Mouse (Mus musculus) liver, embryonic 14.5 days (tissue): Measurements from ENCODE around the gene D930007J09Rik. TPM values are rescaled to one million over a fixed set of nuclear protein-coding genes. Genes with fewer than 3 reads are reported as not detected.

Experiments used
- ATAC-seq: fragments of 200-750 bp; cut with Nextera tagmentation; 2 replicates; pipeline ENCODE4 v1.8.0; 2017; ENCODE audit warnings: moderate number of reproducible peaks, mild to moderate bottlenecking, moderate library complexity; ENCODE audit not compliant: insufficient read depth
- DNase-seq, 3 experiments: peaks; one replicate each; pipeline ENCODE4 v3.0.0-alpha.2; 2012 to 2013; ENCODE audit warnings: low read depth in 3 of 3, low spot score in 3 of 3
- H3K27ac ChIP-seq: fragments of 300-500 bp; sonication (generic); 2 replicates; pipeline ENCODE4 v1.5.1; 2014; ENCODE audit warnings: moderate library complexity, mild to moderate bottlenecking, control low read depth, inconsistent platforms
- H3K27me3 ChIP-seq: fragments of 300-500 bp; sonication (generic); 2 replicates; pipeline ENCODE4 v1.6.1; 2014; ENCODE audit warnings: mild to moderate bottlenecking, low read length, moderate library complexity; ENCODE audit not compliant: control insufficient read depth, insufficient read depth
- H3K36me3 ChIP-seq: fragments of 300-500 bp; sonication (generic); replicated peaks from 2 replicates; pipeline ENCODE4 v1.6.1; 2014; ENCODE audit warnings: low read depth; ENCODE audit not compliant: control insufficient read depth, insufficient read depth
- H3K4me1 ChIP-seq, 2 experiments: fragments of 200-500 bp in 1 of 2; fragments of 300-500 bp in 1 of 2; sonication (generic) in 1 of 2; replicated peaks; 2 replicates each; pipeline ENCODE4 v1.6.1; 2012 to 2014; ENCODE audit warnings: antibody characterized with exemption in 1 of 2, inconsistent platforms in 1 of 2, low read length in 1 of 2; ENCODE audit not compliant: control insufficient read depth in 2 of 2, insufficient read depth in 2 of 2
- H3K4me2 ChIP-seq: fragments of 300-500 bp; sonication (generic); 2 replicates; pipeline ENCODE4 v1.6.1; 2014; ENCODE audit warnings: low read depth, mild to moderate bottlenecking, control low read depth, moderate library complexity
- H3K4me3 ChIP-seq, 2 experiments: fragments of 200-500 bp in 1 of 2; fragments of 300-500 bp in 1 of 2; sonication (generic) in 1 of 2; 2 replicates each; pipeline ENCODE4 v1.5.1; 2012 to 2014; ENCODE audit warnings: low read depth in 2 of 2, low read length in 2 of 2, mild to moderate bottlenecking in 2 of 2, control low read depth in 1 of 2, inconsistent platforms in 1 of 2, moderate library complexity in 1 of 2; ENCODE audit not compliant: insufficient read depth in 1 of 2
- H3K9ac ChIP-seq: fragments of 300-500 bp; sonication (generic); replicated peaks from 2 replicates; pipeline ENCODE4 v1.6.1; 2014; ENCODE audit warnings: mild to moderate bottlenecking, control low read depth, moderate library complexity
- H3K9me3 ChIP-seq: fragments of 300-500 bp; sonication (generic); 2 replicates; pipeline ENCODE4 v1.6.1; 2016; ENCODE audit warnings: low read length, mixed read lengths; ENCODE audit not compliant: control insufficient read depth
- CTCF ChIP-seq: IDR thresholded peaks from 2 replicates; pipeline ENCODE4 v1.5.1; 2016; ENCODE audit warnings: antibody characterized with exemption, low read depth, control low read depth
- EP300 ChIP-seq: IDR thresholded peaks from 2 replicates; pipeline ENCODE4 v1.6.1; 2016; ENCODE audit warnings: antibody characterized with exemption, low read depth
- WGBS: fragments of 180-500 bp; shearing (Covaris S2); extraction: QIAGEN DNeasy Blood & Tissue Kit; methylation state at CpG from one replicate; pipeline ENCODE4 v1.1.7; 2014; ENCODE audit not compliant: insufficient replicate concordance; 5-methylcytosine and 5-hydroxymethylcytosine counted together
- polyA plus RNA-seq, 2 experiments: library from polyadenylated mRNA; depleted of rRNA in 1 of 2; stranded (reverse) in 1 of 2; unstranded in 1 of 2; fragments of >200 nt; fragmentation: Nextera tagmentation in 1 of 2; extraction: Ambion mirVana in 1 of 2; gene quantifications; 2 replicates each; pipeline versions ENCODE4 v1.2.1 to v1.2.3; 2012 to 2014

Gene D930007J09Rik
- polyA plus RNA-seq, 2 experiments, result not detected

- Histone ChIP-seq H3K9ac (no peak overlapping the region), H3K4me2 (no peak overlapping the region), H3K27ac (no peak overlapping the region), H3K9me3 (no peaks in the 10 kb centered on the region), H3K36me3 (no peaks in the 10 kb centered on the region), H3K4me1 (peaks cover 0 to 6% of the 10 kb centered on the region in 2 experiments; a peak in 2 of 4 replicates), H3K4me3 (no peak overlapping the region), H3K27me3 (no peaks in the 10 kb centered on the region)
- TF ChIP-seq CTCF, result no peak
- WGBS, result 14% methylated on average over 6 of the region's 6 CpGs
- no peak for ATAC-seq
- no peak for DNase-seq
Observed at GRCm38 (mm10) chr13:32833237-32833636, 30.6 kb upstream of the D930007J09Rik start.

- DNase-seq (no peak), ATAC-seq (no peak)
- Histone ChIP-seq H3K4me1 (peaks cover 0 to 6% of the 10 kb centered on the region in 2 experiments; a peak in 2 of 4 replicates), H3K9me3 (no peaks in the 10 kb centered on the region), H3K4me2 (no peak overlapping the region), H3K9ac (no peak overlapping the region), H3K36me3 (no peaks in the 10 kb centered on the region), H3K27ac (no peak overlapping the region), H3K27me3 (no peaks in the 10 kb centered on the region), H3K4me3 (no peak overlapping the region)
- WGBS, result 32% methylated on average over 3 of the region's 3 CpGs
- TF ChIP-seq EP300 (no peak), CTCF (no peak)
Observed at GRCm38 (mm10) chr13:32832776-32833175, 30.1 kb upstream of the D930007J09Rik start.

GRCm38 (mm10) chr13:32831505-32832273 lies 29.0 kb upstream of the D930007J09Rik start:
- H3K9me3 ChIP-seq, result no peaks in the 10 kb centered on the region
- no peak overlapping the region for H3K9ac ChIP-seq
- DNase-seq (no peak), ATAC-seq (no peak)
- WGBS, result 47% methylated on average over 3 of the region's 3 CpGs
- H3K36me3 ChIP-seq, result no peaks in the 10 kb centered on the region
- no peak overlapping the region for H3K4me3 ChIP-seq
- H3K4me2 ChIP-seq, result no peak overlapping the region
- H3K27ac ChIP-seq, result no peak overlapping the region
- H3K27me3 ChIP-seq, result no peaks in the 10 kb centered on the region
- H3K4me1 ChIP-seq, result peaks cover 0 to 6% of the 10 kb centered on the region in 2 experiments; a peak in 2 of 4 replicates
- TF ChIP-seq EP300 (no peak), CTCF (no peak)

GRCm38 (mm10) chr13:32828886-32829285 lies 26.2 kb upstream of the D930007J09Rik start:
- H3K9me3 ChIP-seq, result no peaks in the 10 kb centered on the region
- no peak overlapping the region for H3K4me3 ChIP-seq
- 10% methylated on average over 4 of the region's 4 CpGs for WGBS
- no peak overlapping the region for H3K27ac ChIP-seq
- no peak for DNase-seq
- no peaks in the 10 kb centered on the region for H3K36me3 ChIP-seq
- H3K4me2 ChIP-seq, result no peak overlapping the region
- H3K4me1 ChIP-seq, result peaks cover 0 to 6% of the 10 kb centered on the region in 2 experiments; a peak in 2 of 4 replicates
- H3K9ac ChIP-seq, result no peak overlapping the region
- ATAC-seq, result no peak; the same call in 1 of the 2 replicates
- no peaks in the 10 kb centered on the region for H3K27me3 ChIP-seq
- TF ChIP-seq EP300 (no peak; the same call in 1 of the 2 replicates), CTCF (no peak)

GRCm38 (mm10) chr13:32827951-32828350 lies 25.3 kb upstream of the D930007J09Rik start:
- DNase-seq, result peak in 2 of 3 experiments; percentile 22 to 30
- Histone ChIP-seq H3K9ac (no peak overlapping the region), H3K36me3 (peaks cover 3% of the 10 kb centered on the region; the same call in 1 of the 2 replicates), H3K4me1 (peaks cover 0 to 6% of the 10 kb centered on the region in 2 experiments; a peak in 2 of 4 replicates), H3K4me3 (no peak overlapping the region), H3K27ac (no peak overlapping the region), H3K4me2 (no peak overlapping the region), H3K27me3 (no peaks in the 10 kb centered on the region), H3K9me3 (no peaks in the 10 kb centered on the region)
- ATAC-seq, result no peak
- TF ChIP-seq CTCF (peak; percentile 89), EP300 (no peak)
- WGBS, result 34% methylated on average over 4 of the region's 4 CpGs
